Mouse (Mus musculus): ENCODE measurements at regions not wholly inside any gene's neighbourhood (a gene's known extent, or its start where the extent isn't known, plus 50 kb on each side); places are given as distances from the start of the nearest gene placed in this dataset.
A peak's percentile ranks its signal among the peaks of the same experiment; 100 is the strongest.
"Not testable (repeated sequence)": the region's sequence is repeated elsewhere in the genome, so short reads cannot be mapped to it uniquely, and the experiment has no call there.

GRCm38 (mm10) chr4:4708261-4708660, 84.9 kb downstream of the Impad1 start:
- no peak for DNase-seq (ENCODE audit: low spot score)

DNA sequence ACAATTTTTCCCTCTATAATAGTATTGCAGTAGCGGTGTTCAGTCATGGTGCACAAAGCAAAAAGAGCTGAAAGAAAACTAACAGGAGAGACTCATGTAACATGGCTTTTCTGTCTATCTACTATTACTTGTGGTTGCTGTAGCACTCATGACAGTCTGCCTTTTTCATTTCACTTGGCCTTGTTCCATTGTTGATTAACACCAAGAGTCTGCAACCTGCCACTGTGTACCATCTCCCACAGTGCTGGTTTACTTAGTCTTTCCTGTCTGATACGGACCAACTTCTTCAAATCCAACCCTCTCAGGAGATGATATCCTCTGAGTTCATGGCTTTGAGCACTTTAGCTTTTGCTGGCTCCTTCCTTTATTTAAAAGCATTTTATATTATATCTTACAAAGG, 94.1 kb downstream of the Impad1 start:
- DNase-seq (ENCODE audit: low spot score): no peak

DNA sequence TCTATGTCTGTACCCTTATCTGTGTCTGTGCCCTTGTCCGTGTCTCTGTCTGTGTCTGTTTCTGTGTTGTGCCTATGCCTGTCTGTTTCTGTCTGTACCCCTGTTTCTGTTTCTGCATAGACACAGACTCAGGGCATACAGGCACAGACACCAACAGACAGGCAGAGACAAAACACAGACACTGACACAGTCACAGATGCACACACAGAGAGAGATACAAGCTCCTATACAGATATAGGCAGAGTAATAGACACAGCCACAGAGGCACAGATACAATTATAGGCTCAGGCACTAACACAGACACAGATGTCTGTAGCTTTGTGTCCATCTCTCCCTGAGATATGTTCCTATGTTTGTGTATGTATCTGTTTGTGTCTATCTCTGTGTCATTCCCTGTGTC, 97.7 kb downstream of the Impad1 start:
- no peak for DNase-seq (ENCODE audit: low spot score)

DNA sequence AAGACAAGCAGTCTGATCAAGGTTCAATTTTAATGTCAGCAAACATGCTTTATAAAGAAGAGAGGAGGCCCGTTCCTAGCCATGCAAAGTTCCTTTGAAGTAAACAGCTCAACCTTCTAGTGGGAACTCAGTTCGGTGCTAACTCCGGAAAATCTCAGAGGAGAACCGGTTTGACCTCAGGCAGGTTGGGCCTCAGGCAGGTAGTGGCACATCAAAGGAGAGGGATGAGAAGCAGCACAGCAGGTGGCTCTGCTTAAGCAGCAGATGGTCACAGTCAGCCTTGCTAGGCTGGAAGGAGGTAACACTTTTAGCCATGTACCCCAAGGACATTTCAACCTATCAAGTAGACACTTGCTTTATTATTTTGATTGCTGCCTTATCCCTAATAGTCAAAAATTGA, 106.2 kb downstream of the Impad1 start:
- DNase-seq (ENCODE audit: low spot score): no peak

DNA sequence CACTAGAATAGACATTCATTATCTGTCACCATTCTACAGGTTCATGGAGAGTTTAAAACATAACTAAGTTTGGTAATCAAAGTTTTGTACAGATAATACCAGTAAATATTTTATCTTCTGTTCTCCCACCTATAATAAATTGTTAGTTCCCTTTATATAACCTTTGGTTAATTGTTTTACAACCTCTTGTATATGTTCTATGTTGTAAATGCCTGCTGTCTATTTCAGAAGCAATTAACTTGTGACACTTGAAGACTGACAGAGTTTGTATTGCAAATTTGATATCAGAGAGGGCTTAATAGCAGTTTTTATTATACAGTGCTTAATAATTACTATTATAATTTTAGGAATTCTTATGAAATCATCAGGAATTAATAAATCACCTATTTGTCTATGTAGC, 118.5 kb downstream of the Impad1 start:
- DNase-seq (ENCODE audit: low spot score): no peak

DNA sequence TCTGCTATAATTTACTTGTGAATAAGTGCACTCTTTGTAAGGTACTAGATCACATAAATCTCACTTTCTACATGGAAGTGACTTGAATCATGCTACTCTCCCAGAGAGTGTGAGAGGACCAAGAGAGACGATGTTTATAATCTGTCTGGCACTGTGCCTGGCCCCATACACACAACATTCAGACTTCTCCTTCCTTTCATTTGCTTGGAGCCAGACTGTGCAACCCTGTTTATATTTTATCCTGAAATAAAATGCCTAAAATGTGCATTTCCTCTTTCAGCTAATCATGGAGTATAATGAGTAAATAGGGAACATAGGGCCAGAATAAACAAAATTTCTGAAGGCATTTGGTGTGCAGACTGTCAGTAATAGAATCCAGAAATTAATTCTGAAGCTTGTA, 142.9 kb downstream of the Impad1 start:
- no peak for DNase-seq (ENCODE audit: low spot score)

DNA sequence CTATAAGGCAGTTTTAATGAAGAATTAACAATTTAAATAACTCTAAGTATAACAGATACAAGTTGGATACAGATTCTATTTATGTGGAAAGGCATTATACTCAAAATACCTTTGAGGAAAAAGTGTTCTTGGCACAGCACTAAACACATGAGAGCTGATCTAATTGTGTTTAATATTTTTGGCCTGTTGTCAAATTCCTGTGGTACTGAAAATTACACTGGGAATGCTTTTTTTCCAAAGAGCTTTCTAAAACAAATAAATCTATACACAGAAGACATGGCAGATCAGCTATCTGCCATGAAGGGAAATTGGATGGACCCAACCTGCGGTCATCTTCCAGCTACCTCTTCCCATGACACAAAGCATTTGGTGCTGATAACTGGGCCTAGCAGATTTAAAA, 147.9 kb downstream of the Impad1 start:
- DNase-seq (ENCODE audit: low spot score): no peak

- no peak for DNase-seq (ENCODE audit: low spot score)
These were observed 156.9 kb downstream of the Impad1 start for GRCm38 (mm10) chr4:4636258-4636657.

- no peak for DNase-seq (ENCODE audit: low spot score)
These were observed 157.3 kb downstream of the Impad1 start for GRCm38 (mm10) chr4:4635856-4636255.

DNA sequence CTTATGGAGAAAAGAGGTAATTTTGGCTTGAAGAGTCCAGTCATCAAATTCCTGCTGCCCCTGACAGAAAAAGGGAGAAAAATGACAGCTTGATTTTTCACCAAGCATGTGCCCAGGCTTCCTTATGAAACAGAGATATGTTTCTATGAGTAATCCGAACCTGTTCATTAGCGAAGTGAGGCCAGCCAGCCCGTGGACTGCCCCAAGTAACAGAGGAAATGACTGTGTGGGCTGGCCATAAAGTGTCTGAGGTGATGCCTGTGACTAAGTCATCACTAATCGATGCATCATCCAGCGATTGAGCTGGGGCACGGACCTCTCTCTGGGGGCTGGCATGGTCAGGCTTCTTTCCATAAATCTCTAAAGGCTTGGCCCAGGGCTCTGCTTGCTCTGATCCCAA, 157.8 kb downstream of the Impad1 start:
- DNase-seq (ENCODE audit: low spot score): no peak

DNA sequence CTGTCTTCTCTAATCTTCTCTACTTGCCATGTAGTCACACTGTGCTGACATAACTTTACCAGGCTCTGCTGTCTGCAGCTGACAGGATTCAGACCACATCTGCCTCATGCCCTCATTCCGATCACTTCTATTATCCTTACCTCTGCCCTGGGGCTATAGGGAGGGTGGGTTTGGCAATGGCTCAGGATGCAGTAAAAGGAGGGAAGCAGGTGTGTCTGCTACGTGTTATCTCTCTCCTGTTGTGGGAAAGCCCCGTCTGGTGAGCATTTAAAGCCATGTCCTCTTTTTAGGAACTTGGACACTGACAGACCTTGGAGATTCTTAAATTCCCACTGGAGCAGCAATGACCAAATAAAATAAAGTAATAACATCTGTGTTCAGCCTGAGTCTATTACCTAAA, 158.5 kb downstream of the Impad1 start:
- DNase-seq (ENCODE audit: low spot score): no peak

DNA sequence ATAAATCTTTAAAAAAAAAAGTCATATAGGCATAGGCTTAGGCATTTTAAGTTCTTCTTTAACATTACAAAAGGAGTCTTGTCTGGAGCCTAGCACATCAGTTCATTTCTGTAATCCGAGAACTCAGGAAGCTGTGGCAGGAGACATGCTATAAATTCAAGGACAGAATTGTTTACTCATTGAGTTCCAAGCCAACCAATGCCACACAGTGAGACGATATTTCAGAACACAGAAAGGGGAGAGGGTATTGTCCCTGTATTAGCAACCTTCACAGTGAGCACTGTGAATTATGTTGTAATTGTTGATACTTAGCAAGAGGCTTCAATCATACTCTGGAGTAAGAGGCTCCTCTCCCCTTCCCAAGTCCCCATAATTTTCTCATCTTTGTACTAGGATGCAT, 162.4 kb downstream of the Impad1 start:
- no peak for DNase-seq (ENCODE audit: low spot score)

- no peak for DNase-seq (ENCODE audit: low spot score)
These were observed 163.9 kb downstream of the Impad1 start for GRCm38 (mm10) chr4:4629251-4629650.

GRCm38 (mm10) chr4:4623840-4624239, 169.3 kb downstream of the Impad1 start:
- peak; percentile 48 for DNase-seq (ENCODE audit: low spot score)

GRCm38 (mm10) chr4:4620135-4620534, 173.0 kb downstream of the Impad1 start:
- DNase-seq (ENCODE audit: low spot score): not testable (repeated sequence)

DNA sequence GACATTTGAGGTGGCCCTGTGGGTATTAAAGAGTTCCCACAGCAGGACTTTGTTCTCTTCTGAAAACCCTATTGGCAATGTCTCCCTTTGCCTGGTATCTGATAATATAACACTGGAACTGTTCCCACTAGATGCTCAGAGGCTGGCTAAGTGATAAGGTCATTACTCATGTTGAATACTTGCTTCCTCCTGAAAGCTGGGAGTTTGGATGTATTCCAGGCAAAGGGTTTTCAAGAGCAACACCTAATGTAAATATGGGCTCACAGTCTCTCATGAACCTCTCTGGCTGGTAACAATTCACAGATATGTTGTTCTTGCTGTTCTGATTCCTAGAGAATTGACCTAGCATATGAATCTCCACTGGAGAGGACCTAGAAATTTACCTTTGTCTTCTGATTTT, 178.6 kb downstream of the Impad1 start:
- no peak for DNase-seq (ENCODE audit: low spot score)
